Mouse (Mus musculus): ENCODE measurements at regions not wholly inside any gene's neighbourhood (a gene's known extent, or its start where the extent isn't known, plus 50 kb on each side); places are given as distances from the start of the nearest gene placed in this dataset.

GRCm38 (mm10) chr11:18821384-18821783 lies 197.4 kb downstream of the Meis1 start:
- no peak for DNase-seq (ENCODE audit: low spot score)

GRCm38 (mm10) chr11:18814110-18814509 lies 204.7 kb downstream of the Meis1 start:
- no peak for DNase-seq (ENCODE audit: low spot score)

DNA sequence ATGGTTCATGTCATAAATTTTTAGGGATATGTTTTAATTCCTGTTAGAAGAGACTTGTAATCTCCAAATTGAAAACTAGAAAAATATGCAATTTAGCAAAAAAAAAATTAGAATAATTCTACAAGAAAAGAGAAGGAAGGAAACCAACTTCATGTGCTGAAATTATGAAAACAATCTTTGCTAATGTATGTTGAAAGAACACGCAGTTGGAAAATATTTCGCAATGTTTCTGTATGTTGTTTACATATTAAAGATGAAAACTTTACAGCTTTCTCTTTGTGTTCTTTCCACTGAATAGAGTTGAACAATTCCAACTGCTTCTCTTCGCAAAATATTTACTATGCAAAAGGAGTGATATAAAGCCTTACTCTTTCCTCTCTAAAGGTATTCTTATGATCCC lies 251.3 kb downstream of the Meis1 start:
- no peak for DNase-seq (ENCODE audit: low spot score)

DNA sequence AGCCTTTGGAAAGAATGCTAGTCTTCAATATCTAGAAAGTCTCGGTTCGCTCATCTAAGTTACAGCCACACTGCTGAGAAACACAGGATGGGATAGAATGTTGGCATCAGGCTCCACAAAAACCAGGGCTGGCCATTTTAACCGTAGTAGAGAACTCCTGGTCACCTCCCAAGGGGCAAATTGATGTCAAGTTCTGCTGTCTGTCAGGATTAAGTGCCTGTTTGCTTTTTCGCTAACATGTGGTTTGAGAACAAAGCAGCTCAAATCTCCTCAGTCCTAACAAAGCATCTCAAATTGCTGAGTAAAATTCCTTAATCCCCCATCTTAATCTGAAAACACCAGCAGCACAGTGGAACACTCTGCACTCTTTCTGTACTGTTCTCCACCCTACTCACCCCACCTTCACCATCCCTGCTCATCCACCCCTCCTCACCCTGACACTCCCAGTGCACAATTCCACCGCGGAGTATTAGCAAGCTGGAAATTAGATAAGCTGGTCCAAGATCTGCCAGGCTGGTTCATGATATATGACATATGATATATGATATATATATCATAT lies 252.2 kb downstream of the Meis1 start:
- no peak for DNase-seq (ENCODE audit: low spot score)

- no peak for DNase-seq (ENCODE audit: low spot score)
Observed at GRCm38 (mm10) chr11:18758591-18759074, 260.2 kb downstream of the Meis1 start.

GRCm38 (mm10) chr11:18756576-18756975 lies 262.2 kb downstream of the Meis1 start:
- DNase-seq (ENCODE audit: low spot score): no peak

DNA sequence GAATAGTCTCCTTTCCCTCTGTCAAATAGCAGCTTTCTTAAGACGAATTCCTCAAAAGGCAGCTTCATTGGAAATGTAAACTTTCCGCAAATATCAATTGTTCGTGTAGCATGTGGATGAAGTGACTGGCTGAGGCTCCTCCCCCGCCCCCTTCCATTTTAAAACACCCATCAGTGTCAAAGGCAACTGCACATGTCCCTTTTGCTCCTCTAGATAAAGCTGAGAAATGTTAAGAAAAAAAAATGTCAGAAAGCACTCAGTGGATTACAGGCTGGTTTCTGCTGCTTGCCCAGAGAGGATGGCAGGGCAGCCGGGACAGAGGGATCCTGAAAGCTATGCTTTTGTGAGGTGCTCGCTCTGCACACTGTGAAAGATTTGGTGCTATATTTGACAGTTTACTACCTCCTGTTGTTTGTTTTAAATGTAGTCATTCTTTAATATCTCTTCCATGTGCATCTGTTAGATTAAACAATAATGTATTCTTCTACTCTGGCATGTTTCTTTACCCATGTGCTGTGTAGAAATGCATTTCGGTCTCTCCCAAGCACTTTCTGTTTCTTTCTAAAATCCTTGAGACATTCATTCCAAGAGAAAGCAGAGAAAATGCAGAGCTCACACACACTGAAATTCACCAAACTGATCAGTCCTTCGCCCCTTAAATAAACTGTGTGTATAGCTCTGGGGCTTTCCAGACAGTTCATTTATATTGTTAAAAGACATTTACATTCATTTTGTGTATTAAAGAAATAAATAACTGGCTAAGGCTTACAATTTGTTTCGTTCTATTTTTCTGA lies 263.9 kb downstream of the Meis1 start:
- no peak for DNase-seq (ENCODE audit: low spot score)

DNA sequence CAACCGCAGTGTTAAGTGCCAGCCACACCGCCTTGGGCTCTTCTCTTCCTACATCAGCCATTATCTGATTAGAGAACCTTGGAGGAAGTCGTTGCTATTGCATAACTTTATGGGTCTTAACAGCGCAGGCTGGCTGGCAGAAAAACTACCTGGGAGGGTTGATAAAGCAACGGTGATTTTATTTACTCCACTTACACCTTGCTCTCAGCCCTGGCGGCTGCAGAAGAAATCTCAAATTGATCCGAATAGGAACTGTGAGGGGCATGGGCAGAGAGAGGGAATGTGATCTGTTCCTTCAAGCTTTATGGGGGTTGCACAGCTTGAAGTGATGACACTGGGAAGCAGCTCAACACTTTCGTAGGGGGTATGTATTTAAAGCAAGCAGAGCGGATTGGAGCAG lies 264.9 kb downstream of the Meis1 start:
- DNase-seq (ENCODE audit: low spot score): no peak

DNA sequence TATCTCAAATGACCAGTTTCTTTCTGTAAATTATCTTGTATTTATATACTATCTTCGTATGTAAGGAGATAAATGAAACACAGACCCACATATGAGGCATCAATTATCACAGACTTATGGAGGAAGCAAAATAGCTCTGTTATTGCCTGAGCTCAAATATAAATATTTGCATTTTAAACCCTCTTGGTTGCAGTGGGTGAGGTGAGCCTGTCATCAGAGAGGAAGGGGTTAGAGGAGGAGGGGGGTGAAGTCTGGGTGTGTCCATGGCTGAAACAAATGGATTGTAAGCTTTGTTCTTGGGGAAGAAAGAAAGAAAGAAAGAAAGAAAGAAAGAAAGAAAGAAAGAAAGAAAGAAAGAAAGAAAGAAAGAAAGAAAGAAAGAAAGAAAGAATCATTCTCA lies 265.5 kb downstream of the Meis1 start:
- no peak for DNase-seq (ENCODE audit: low spot score)

GRCm38 (mm10) chr11:18752512-18752911 lies 266.3 kb downstream of the Meis1 start:
- DNase-seq (ENCODE audit: low spot score): no peak

- no peak for DNase-seq (ENCODE audit: low spot score)
Observed at GRCm38 (mm10) chr11:18750911-18751841, 267.6 kb downstream of the Meis1 start.

- no peak for DNase-seq (ENCODE audit: low spot score)
Observed at GRCm38 (mm10) chr11:18750080-18750375, 268.8 kb downstream of the Meis1 start.

DNA sequence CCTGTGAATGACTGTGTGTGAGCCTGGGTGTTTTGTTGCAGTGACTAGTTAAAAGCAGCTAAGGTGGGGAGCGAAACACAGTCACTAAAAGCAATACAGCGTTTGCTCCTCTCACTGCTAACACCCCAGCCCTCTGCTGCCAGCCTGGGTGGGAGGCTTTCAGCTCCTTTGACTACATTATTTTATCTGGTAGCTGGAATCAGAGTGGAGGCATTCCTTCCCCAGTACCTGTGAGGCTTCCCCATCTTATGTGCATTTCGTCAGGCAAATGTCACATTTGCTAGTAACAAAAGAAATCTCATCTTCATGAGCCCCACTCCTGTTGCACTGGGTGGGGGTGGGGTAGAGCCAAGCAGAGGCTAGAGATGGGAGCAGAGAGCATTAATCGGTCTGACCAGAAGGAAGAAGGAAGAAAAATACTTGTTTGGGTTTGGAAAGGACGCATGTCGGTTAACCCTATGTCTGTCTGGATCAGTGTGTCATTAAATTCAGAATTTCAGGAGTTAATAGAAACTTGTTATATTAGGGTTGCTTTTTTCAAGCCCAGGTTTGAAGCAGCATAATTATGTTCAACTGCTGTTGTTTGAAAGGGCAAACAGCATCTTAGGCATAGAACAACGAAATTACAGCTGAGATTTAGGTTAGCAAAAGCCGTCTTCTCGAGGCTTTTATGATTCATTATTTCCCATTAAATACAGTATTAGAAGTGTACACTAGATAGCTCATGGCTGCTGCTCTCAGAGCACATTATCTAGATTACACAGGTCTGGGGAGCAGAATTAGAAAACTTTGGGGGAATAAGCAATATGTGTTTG lies 269.3 kb downstream of the Meis1 start:
- DNase-seq (ENCODE audit: low spot score): no peak

DNA sequence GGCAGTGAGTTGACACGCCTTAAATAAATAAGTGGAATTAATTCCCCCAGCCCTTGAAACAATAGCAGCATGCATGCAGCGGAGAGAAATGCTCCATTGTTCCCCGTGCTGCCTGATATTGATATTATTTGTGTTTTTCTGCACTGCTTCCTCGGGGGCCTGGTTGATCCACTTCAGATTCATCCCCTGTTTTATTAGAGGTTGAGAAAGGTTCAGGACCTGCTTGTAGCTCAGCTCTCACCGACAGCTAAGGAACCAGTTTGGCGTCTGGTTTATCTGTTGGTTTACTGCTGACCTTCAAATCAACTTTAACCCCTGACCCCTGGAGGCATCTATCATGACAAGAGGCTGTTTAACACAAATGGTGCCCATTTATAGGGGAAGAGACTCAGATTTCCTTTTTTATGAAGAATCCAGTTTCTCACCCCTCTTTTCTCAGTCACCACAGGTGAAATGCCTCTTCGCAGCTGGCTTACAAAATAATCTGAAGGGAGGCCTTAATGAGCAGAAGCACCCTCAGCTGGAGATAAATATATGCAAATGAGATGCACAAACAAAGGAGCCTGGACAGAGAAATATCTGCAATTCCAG lies 270.8 kb downstream of the Meis1 start:
- DNase-seq (ENCODE audit: low spot score): no peak

- DNase-seq (ENCODE audit: low spot score): no peak
Observed at GRCm38 (mm10) chr11:18747361-18747760, 271.4 kb downstream of the Meis1 start.

GRCm38 (mm10) chr11:18746486-18746885 lies 272.3 kb downstream of the Meis1 start:
- no peak for DNase-seq (ENCODE audit: low spot score)

DNA sequence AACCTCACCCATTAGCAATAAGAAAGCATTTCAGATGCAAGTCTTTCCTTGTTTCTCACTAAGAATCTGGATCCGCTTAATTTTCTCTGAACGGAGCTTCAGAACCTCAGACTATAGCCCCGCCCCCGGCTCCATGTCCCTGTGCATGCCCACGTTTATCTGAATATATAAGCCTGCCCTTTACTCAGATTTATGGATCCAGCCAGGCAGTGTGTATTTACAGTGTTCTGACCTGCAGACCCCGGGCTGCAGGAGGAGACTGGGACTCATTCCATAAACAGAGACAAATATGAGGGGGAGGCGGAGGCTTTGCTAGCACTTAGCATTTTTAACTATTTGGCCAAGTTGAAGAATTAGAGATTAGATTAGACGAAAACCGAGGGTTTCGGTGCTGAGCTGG lies 272.9 kb downstream of the Meis1 start:
- no peak for DNase-seq (ENCODE audit: low spot score)

DNA sequence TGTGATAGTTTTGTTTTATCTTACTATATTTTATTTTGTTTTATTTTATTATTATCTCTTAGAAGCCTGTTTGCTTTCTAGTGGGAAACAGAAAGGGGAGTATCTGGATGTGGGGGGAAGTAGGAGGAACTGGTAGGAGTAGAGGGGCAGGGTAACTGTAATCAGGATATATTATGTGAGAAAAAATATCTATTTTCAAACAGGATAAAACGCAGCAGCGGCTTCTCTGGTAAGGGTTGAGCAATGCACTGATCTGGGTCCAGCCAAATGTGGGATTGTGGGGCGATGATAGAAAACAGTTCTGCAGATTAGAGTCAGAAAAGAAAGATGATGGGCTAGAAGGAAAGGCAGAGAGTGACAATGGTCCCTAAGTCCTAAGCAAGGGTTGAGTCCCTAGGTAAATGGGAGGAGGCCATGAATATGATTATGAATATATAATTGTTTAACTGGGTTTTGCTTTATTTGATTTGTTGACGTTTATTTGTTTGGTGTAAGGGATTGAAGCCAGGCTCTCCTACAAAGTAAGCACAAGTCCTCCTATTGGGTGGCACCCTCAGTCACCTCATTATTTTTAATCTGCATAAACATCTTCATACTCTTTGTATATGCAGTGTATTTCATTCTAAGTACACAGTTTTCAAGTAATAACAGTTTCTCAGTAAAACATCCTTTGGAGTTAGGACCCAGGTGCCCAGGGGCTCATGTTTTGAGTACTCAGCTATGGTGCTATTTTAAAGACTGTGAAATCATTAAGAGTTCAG lies 283.7 kb downstream of the Meis1 start:
- DNase-seq (ENCODE audit: low spot score): no peak

GRCm38 (mm10) chr11:18734075-18734474 lies 284.7 kb downstream of the Meis1 start:
- no peak for DNase-seq (ENCODE audit: low spot score)

DNA sequence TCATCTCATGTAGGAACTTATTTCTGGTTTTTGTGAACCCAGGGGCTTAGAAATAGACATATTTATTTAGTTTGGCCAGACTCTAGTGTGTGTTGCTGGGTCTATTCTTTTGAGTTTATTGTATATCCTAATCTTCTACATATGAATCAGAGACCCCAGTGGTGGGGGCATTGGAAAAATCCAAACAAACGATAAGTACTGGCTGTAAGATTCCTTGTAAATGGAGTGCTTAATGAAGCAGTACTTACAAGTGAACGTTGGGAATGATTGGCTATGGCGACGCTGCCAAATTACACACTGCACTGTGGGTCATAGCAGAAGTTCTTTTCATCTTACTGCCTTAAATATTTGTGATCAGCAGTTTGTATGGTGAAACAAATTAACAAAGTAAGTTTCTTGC lies 289.0 kb downstream of the Meis1 start:
- DNase-seq (ENCODE audit: low spot score): no peak

- no peak for DNase-seq (ENCODE audit: low spot score)
Observed at GRCm38 (mm10) chr11:18722770-18723169, 296.0 kb downstream of the Meis1 start.
